Mouse (Mus musculus): ENCODE results near the gene Ptk7.

Gene Ptk7

GRCm38 (mm10) chr17:46628791-46629684 is at the start of gene Ptk7:
Gene Ptk7 (minus strand): TSS chr17:46629504.
- DNase-seq (ENCODE audit: low spot score in 2 of 2): peak in 1 of 2 experiments; percentile 35

- DNase-seq (ENCODE audit: low spot score in 2 of 2): peak; percentile 46 to 48
Measured at GRCm38 (mm10) chr17:46678911-46679310, 49.6 kb upstream of the Ptk7 start.

GRCm38 (mm10) chr17:46678416-46678815 is 49.1 kb upstream of the Ptk7 start, which contains the start of gene Mea1:
Gene Mea1 (plus strand): TSS chr17:46678793.
- DNase-seq (ENCODE audit: low spot score in 2 of 2): peak in 1 of 2 experiments; percentile 27

GRCm38 (mm10) chr17:46674530-46675283 is 45.4 kb upstream of the Ptk7 start:
- no peak for DNase-seq (ENCODE audit: low spot score in 2 of 2)

GRCm38 (mm10) chr17:46673850-46674529 is 44.7 kb upstream of the Ptk7 start, which contains the start of gene Rrp36:
Gene Rrp36 (minus strand): TSS chr17:46674352.
- peak; percentile 91 for DNase-seq (ENCODE audit: low spot score in 2 of 2)

GRCm38 (mm10) chr17:46669911-46670310 is 40.6 kb upstream of the Ptk7 start:
- DNase-seq (ENCODE audit: low spot score in 2 of 2): no peak

- peak; percentile 54 to 64 for DNase-seq (ENCODE audit: low spot score in 2 of 2)
Measured at GRCm38 (mm10) chr17:46667712-46668111, 38.4 kb upstream of the Ptk7 start.

- DNase-seq (ENCODE audit: low spot score in 2 of 2): peak; percentile 50 to 52
Measured at GRCm38 (mm10) chr17:46662730-46663129, 33.4 kb upstream of the Ptk7 start.

GRCm38 (mm10) chr17:46661981-46662380 is 32.7 kb upstream of the Ptk7 start:
- no peak for DNase-seq (ENCODE audit: low spot score in 2 of 2)

GRCm38 (mm10) chr17:46661351-46661750 is 32.0 kb upstream of the Ptk7 start:
- DNase-seq (ENCODE audit: low spot score in 2 of 2): no peak

GRCm38 (mm10) chr17:46656054-46656453 is 26.8 kb upstream of the Ptk7 start:
- no peak for DNase-seq (ENCODE audit: low spot score in 2 of 2)

GRCm38 (mm10) chr17:46651755-46652547 is 22.6 kb upstream of the Ptk7 start:
- no peak for DNase-seq (ENCODE audit: low spot score in 2 of 2)

- no peak for DNase-seq (ENCODE audit: low spot score in 2 of 2)
Measured at GRCm38 (mm10) chr17:46651292-46651691, 22.0 kb upstream of the Ptk7 start.

- DNase-seq (ENCODE audit: low spot score in 2 of 2): peak; percentile 92 to 93
Measured at GRCm38 (mm10) chr17:46650232-46651031, 21.1 kb upstream of the Ptk7 start, which contains the start of gene Cul7. Gene Cul7 (plus strand): TSS chr17:46650337.

GRCm38 (mm10) chr17:46649811-46650210 is 20.5 kb upstream of the Ptk7 start:
- DNase-seq (ENCODE audit: low spot score in 2 of 2): no peak

GRCm38 (mm10) chr17:46648436-46648835 is 19.1 kb upstream of the Ptk7 start:
- no peak for DNase-seq (ENCODE audit: low spot score in 2 of 2)

- no peak for DNase-seq (ENCODE audit: low spot score in 2 of 2)
Measured at GRCm38 (mm10) chr17:46647279-46647678, 18.0 kb upstream of the Ptk7 start.

GRCm38 (mm10) chr17:46646322-46646662 is 17.0 kb upstream of the Ptk7 start:
- DNase-seq (ENCODE audit: low spot score in 2 of 2): no peak

- DNase-seq (ENCODE audit: low spot score in 2 of 2): peak; percentile 96 to 98
Measured at GRCm38 (mm10) chr17:46645561-46646321, 16.4 kb upstream of the Ptk7 start, which contains the start of the genes Klc4 and Mrpl2. Gene Klc4 (minus strand): TSS chr17:46646022. Gene Mrpl2 (plus strand): TSS chr17:46646229.

Measured in heart, adult 9 months (tissue).